Mouse (Mus musculus) intestine, embryonic 16.5 days (tissue): ENCODE data around the gene Brd3. TPM values are rescaled to one million over a fixed set of nuclear protein-coding genes. Genes with fewer than 3 reads are reported as not detected.
"Not testable (repeated sequence)": the region's sequence is repeated elsewhere in the genome, so short reads cannot be mapped to it uniquely, and the experiment has no call there.

Source experiments
- ATAC-seq: fragments of 200-750 bp; cut with Nextera tagmentation; 2 replicates; pipeline ENCODE4 v1.8.0; 2017; ENCODE audit warnings: moderate TSS enrichment, moderate library complexity
- H3K27ac ChIP-seq: fragments of 300-500 bp; sonication (generic); 2 replicates; pipeline ENCODE4 v1.5.1; 2014; ENCODE audit warnings: mild to moderate bottlenecking, low read length
- H3K27me3 ChIP-seq: fragments of 300-500 bp; sonication (generic); replicated peaks from 2 replicates; pipeline ENCODE4 v1.6.1; 2014; ENCODE audit warnings: low read length, control low read depth, mixed read lengths; ENCODE audit not compliant: control insufficient read depth, insufficient read depth
- H3K36me3 ChIP-seq: fragments of 300-500 bp; sonication (generic); 2 replicates; pipeline ENCODE4 v1.6.1; 2014; ENCODE audit warnings: low read length, control low read depth; ENCODE audit not compliant: control insufficient read depth, insufficient read depth
- H3K4me1 ChIP-seq: fragments of 300-500 bp; sonication (generic); 2 replicates; pipeline ENCODE4 v1.6.1; 2014; ENCODE audit warnings: low read length, control low read depth, mixed read lengths; ENCODE audit not compliant: control insufficient read depth, insufficient read depth
- H3K4me2 ChIP-seq: fragments of 300-500 bp; sonication (generic); 2 replicates; pipeline ENCODE4 v1.6.1; 2014; ENCODE audit warnings: low read depth, low read length, control low read depth
- H3K4me3 ChIP-seq: fragments of 300-500 bp; sonication (generic); 2 replicates; pipeline ENCODE4 v1.5.1; 2014; ENCODE audit warnings: mild to moderate bottlenecking, low read length
- H3K9ac ChIP-seq: fragments of 300-500 bp; sonication (generic); 2 replicates; pipeline ENCODE4 v1.6.1; 2014; ENCODE audit warnings: low read depth, low read length
- H3K9me3 ChIP-seq: fragments of 300-500 bp; sonication (generic); 2 replicates; pipeline ENCODE4 v1.6.1; 2016; ENCODE audit warnings: low read length, control low read depth; ENCODE audit not compliant: control insufficient read depth
- WGBS: fragments of 180-500 bp; shearing (Covaris S2); extraction: QIAGEN DNeasy Blood & Tissue Kit; methylation state at CpG from one replicate; pipeline ENCODE4 v1.1.7; 2014; 5-methylcytosine and 5-hydroxymethylcytosine counted together
- polyA plus RNA-seq: library from polyadenylated mRNA; unstranded; fragments of >200 nt; fragmentation: Nextera tagmentation; extraction: Ambion mirVana; gene quantifications from 2 replicates; pipeline ENCODE4 v1.2.1, GENCODE M21; 2015

The Brd3 gene
- polyA plus RNA-seq = 82.5 and 85.9 TPM in 2 replicates

DNA sequence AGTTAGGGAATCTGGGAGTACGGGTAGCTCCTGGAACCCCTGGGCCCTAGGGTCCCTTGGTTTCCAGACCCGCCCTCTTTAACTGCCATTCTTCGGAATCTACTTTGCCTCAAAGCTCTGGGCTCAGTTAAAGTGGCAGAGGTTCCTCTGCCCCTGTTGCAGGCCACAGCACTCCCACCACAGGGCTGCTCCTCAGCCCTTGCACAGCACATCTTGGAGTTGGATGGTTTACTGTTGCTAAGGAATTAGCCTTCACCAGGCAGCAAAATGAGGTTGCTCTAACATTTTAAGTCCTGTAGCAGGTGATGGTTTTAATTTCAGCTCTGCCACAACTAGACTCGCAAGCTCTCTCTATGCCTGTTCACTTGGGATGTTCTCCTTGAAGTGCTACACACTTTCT, at the start of gene Brd3:
Gene Brd3, minus strand, starts transcription at position 101 of the 400 bp plus-strand sequence.
- no peak within 1 kb of the TSS for H3K4me3 ChIP-seq
- no peaks in the 10 kb centered on the region for H3K9me3 ChIP-seq
- no peak within 1 kb of the TSS for H3K4me2 ChIP-seq
- H3K36me3 ChIP-seq = no peaks in the 10 kb centered on the region
- no peak within 1 kb of the TSS for H3K9ac ChIP-seq
- H3K4me1 ChIP-seq = peaks cover 19% of the 10 kb centered on the region
- WGBS = 69% methylated on average over 4 of the region's 4 CpGs
- H3K27me3 ChIP-seq = no peaks in the 10 kb centered on the region
- H3K27ac ChIP-seq = no peak within 1 kb of the TSS
- no peak for ATAC-seq

- Histone ChIP-seq H3K27me3 (no peaks in the 10 kb centered on the region), H3K36me3 (no peaks in the 10 kb centered on the region), H3K4me3 (no peak overlapping the region), H3K27ac (no peak overlapping the region), H3K4me1 (peaks cover 13% of the 10 kb centered on the region), H3K9ac (no peak overlapping the region), H3K4me2 (no peak overlapping the region), H3K9me3 (no peaks in the 10 kb centered on the region)
- ATAC-seq = no peak
- WGBS = 85% methylated on average over 6 of the region's 6 CpGs
These were observed 49.5 kb upstream of the Brd3 start for GRCm38 (mm10) chr2:27556921-27557320.

GRCm38 (mm10) chr2:27554308-27554707, 46.8 kb upstream of the Brd3 start:
- Histone ChIP-seq H3K9ac (no peak overlapping the region; the same call in 1 of the 2 replicates), H3K27ac (0 out of 2 replicates have a peak overlapping the region, but pooled peaks have one; percentile 42), H3K4me1 (peaks cover 11% of the 10 kb centered on the region), H3K27me3 (no peaks in the 10 kb centered on the region), H3K4me2 (no peak overlapping the region), H3K9me3 (no peaks in the 10 kb centered on the region), H3K36me3 (no peaks in the 10 kb centered on the region), H3K4me3 (no peak overlapping the region)
- WGBS = 71% methylated on average over 9 of the region's 9 CpGs
- ATAC-seq = peak; percentile 72

DNA sequence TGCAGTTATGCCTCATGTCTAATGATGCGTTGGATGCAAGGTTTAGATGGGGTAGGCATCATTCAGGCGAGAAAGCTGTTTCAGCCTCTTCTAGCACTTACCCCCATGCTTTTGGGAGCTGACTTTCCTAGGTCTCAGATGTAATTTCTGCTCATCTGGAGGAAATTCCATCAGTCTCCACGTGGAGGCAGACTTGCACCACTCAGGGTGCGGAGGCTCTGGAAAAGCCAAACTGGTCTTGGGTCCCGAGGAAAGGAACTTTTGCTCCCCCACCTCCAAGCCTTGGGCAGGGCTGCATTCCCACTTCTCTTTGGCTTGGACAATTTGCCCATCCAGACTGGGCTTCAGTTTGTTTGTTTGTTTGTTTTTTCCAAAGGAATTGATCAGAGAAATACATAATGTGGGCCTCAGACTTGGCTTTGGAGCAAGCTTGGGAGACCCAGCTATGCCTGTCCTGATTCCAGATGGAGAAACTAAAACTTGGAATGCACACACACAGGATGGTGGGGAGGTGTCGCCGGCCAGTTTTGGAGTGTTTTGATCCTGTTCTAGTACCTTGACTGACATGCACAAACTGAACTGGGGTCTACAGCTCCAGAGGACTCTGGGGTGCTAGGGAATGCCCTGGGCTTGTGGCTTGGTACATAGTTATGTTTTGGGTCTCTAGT, 45.3 kb upstream of the Brd3 start:
- Histone ChIP-seq H3K36me3 (no peaks in the 10 kb centered on the region), H3K4me3 (no peak overlapping the region), H3K9me3 (no peaks in the 10 kb centered on the region), H3K9ac (no peak overlapping the region), H3K27ac (no peak overlapping the region), H3K4me1 (peaks cover 11% of the 10 kb centered on the region), H3K4me2 (no peak overlapping the region), H3K27me3 (no peaks in the 10 kb centered on the region)
- 14% methylated on average over 7 of the region's 7 CpGs for WGBS
- 0 out of 2 replicates have a peak, but pooled peaks have one; percentile 29 for ATAC-seq

- H3K9me3 ChIP-seq = no peaks in the 10 kb centered on the region
- no peak overlapping the region for H3K4me3 ChIP-seq
- peak; percentile 60 for ATAC-seq
- H3K27me3 ChIP-seq = no peaks in the 10 kb centered on the region
- peaks cover 7% of the 10 kb centered on the region for H3K4me1 ChIP-seq
- H3K27ac ChIP-seq = no peak overlapping the region
- no peak overlapping the region for H3K4me2 ChIP-seq
- H3K9ac ChIP-seq = no peak overlapping the region
- WGBS = 72% methylated on average over 1 of the region's 1 CpGs
- H3K36me3 ChIP-seq = no peaks in the 10 kb centered on the region
These were observed 41.4 kb upstream of the Brd3 start for GRCm38 (mm10) chr2:27548664-27549369.

DNA sequence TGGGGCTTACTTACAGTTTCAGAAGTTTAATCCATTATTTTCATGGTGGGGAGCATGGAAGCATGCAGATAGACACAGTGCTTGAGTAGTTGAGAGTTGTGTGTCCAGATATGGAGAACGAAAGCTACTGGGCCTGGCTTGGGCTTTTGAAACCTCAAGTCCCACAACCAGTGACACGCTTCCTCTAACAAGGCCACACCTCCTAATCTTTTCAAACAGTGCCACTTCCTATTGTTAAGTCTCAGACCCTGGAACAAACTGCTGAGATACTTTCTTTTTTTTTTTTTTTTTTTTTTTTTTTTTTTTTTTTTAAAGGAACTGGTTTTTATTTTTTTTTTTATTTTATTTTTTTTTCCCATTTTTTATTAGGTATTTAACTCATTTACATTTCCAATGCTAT, 40.5 kb upstream of the Brd3 start:
- H3K4me2 ChIP-seq = no peak overlapping the region
- no peaks in the 10 kb centered on the region for H3K9me3 ChIP-seq
- no peak overlapping the region for H3K27ac ChIP-seq
- no peaks in the 10 kb centered on the region for H3K27me3 ChIP-seq
- H3K4me3 ChIP-seq = no peak overlapping the region
- 86% methylated on average over 2 of the region's 2 CpGs for WGBS
- no peaks in the 10 kb centered on the region for H3K36me3 ChIP-seq
- H3K4me1 ChIP-seq = peaks cover 3% of the 10 kb centered on the region
- no peak for ATAC-seq
- H3K9ac ChIP-seq = no peak overlapping the region

DNA sequence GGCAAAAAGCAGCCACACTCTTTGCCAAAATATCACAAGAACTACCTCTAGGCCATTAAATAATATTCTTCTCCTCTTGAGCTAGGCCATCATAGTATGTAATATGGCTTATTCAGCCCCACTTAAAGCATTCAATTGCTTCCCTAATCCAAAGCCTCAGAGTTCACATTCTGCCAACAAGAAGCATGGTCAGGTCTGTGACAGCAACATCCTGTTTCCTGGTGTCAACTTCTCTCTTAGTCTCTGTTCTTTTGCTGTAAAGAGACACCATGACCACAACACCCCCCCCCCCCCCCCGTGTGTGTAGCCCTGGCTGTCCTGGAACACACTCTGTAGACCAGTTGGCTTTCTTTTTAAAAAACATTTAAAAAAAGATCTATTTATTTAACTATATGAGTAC, 39.9 kb upstream of the Brd3 start:
- 44% methylated on average over 1 of the region's 1 CpGs for WGBS

DNA sequence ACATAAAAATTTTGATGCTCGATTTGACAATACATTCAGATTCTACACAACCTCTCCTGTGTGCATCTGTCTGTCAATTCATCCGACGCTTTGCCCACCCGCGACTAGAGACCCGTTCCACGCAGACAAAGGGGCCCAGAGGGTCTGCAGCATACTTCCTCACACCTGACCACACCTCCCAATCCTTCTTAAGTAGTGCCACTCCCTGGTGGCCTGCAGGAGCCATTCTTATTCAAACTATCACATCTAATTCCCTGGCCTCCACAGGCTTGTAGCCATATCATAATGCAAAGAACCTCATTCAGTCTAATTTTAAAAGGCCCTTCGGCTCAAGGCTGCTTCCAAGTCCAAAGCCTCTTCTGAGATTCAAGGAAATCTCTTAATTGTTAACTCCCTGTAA, 38.6 kb upstream of the Brd3 start:
- 94% methylated on average over 8 of the region's 8 CpGs for WGBS
- not testable (repeated sequence) for H3K4me3 ChIP-seq, H3K4me1 ChIP-seq, H3K9me3 ChIP-seq, H3K27ac ChIP-seq, ATAC-seq, H3K9ac ChIP-seq, H3K36me3 ChIP-seq, H3K27me3 ChIP-seq, H3K4me2 ChIP-seq

More for the DNA sequence above, 39.9 kb upstream of the Brd3 start:
- Histone ChIP-seq H3K4me1 (no peaks in the 10 kb centered on the region), H3K9me3 (no peaks in the 10 kb centered on the region), H3K4me3 (no peak overlapping the region), H3K4me2 (no peak overlapping the region), H3K27me3 (no peaks in the 10 kb centered on the region), H3K36me3 (no peaks in the 10 kb centered on the region), H3K9ac (no peak overlapping the region), H3K27ac (no peak overlapping the region)
- ATAC-seq = no peak

- ATAC-seq, H3K9me3 ChIP-seq, H3K27ac ChIP-seq, H3K4me3 ChIP-seq, H3K4me2 ChIP-seq, H3K36me3 ChIP-seq, H3K4me1 ChIP-seq, H3K27me3 ChIP-seq, H3K9ac ChIP-seq: not testable (repeated sequence)
- WGBS = 72% methylated on average over 3 of the region's 3 CpGs
These were observed 38.1 kb upstream of the Brd3 start for GRCm38 (mm10) chr2:27545517-27545916.
